Mouse (Mus musculus) mature B cell (primary cell): ENCODE results near the gene Epha10.

Source experiments
- in situ Hi-C: fragments of 300-500 bp; cut with MboI; formaldehyde crosslinking; loops from 2 replicates; pipeline ENCODE4 v1.14.3; 2019

Gene Epha10

DNA sequence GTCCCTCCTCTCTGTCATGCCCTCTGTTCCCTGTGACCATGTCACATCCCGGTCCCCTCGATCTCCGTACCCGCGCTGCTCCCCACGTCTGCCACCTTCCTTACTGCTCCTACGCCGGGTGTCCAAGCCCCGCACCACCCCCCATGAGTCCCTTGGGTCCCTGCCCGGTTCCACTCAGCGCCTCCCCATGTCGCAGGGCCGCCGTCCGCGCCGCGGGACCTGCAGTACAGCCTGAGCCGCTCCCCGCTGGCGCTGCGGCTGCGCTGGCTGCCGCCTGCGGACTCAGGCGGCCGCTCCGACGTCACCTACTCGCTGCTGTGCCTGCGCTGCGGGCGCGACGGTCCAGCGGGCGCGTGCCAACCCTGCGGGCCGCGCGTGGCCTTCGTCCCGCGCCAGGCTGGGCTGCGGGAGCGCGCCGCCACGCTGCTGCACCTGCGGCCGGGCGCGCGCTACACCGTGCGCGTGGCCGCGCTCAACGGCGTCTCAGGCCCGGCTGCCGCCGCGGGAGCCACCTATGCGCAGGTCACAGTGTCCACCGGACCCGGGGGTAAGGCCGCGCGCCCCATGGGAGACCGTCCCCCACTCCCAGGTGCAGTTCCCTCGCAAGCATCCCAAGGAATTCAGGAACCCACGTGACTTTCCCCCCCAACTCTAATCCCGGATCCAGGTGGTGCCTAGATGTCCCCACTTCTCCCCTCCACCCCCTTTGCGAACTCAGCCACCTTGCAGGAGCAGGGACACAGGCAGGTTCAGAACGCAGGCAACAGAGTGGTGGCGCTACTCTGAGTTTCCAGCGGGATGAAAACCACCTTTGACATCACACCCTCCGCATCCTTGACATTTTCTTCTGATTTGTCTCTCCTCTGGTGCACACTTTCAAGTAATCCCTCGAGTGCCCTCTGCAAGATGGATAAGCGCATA is 14.1 kb downstream of the Epha10 start:
- in situ Hi-C loops = no loop called here

GRCm38 (mm10) chr4:124898428-124898827 is 17.7 kb downstream of the Epha10 start:
- in situ Hi-C loops = no loop called here

DNA sequence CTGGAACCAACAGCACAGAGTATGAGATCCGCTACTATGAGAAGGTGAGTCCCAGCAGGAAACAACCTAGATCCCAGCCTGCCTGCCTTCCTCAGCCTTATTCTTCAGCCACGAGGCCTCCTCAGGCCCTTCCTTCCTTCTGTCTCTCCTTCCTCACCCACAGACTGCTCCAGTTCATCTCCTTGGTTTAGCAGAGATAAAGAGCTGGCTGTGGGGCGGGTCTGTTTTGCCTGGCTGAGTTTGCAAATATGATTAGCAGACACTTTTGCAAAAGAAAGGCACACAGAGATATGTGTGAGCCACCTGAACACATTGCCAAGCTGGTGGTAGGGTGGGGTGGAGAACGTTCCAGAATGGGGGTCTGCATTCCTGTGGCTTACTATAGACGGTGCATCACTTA is 19.2 kb downstream of the Epha10 start:
- in situ Hi-C loops = no loop called here

GRCm38 (mm10) chr4:124905417-124905816 is 24.7 kb downstream of the Epha10 start:
- in situ Hi-C loops = no loop called here

DNA sequence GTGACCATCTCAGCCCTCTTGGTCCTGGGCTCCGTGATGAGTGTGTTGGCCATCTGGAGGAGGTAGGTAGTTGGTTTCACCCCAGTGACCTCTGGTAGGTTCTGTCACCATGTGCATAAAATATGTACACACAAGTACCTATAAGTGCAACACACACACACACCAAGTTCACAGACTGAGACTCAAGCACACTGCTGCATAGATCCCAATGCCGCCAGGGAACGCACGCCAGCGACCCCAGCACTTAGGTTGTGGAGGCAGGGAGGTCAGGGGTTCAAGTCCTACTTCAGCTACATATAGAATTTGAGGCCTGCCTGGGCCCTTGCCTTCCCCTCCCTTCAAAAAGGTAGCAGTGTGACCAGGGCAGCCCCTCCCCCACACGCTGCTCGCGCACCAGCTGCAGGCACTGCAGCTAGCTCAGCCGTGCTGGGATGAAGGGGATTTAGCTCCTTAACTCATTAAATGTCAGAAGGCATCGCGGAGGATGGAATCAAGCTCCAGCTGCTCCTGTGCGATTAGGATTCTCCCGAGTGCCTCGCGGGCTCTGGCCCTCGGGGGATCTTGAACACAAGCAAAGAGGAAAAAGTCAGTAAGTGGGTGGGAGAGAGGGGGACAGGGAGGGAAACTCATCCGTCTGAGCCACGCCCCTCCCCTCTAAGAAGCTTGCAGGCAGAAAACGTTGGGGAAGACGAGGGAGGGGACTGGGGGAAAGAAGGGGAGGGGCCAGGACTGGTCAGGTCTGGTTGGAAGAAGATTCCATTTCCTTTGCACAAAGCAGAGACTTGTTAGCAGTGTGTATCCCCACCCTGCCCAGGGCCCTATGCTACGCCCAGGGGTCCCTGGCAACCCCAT is 25.5 kb downstream of the Epha10 start:
- in situ Hi-C loops = no loop called here

DNA sequence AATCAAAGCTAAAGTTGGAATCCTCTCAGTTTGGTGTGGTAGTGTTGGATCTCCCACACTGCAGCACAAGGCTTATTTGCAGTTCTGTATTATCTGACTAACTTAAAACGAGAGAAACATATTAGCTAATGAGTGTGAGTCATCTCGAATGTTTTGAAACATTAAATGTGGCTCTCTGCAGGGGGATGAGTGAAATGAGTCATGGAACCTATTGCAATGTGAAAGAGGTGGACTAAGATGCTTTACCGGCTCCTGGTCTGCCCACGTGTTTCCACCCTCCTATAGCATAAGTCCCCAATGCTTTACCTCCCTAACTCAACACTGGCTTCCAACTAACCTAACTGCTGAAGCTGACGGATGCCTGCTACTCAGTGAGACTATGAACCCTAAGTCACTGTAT is 47.4 kb downstream of the Epha10 start:
- in situ Hi-C loops = loop anchor here (25.0 kb wide), 1 partner anchor 134 kb away; the partner anchor contains the start of genes Dnali1 and Snip1

- in situ Hi-C loops = loop anchor here (25.0 kb wide), 1 partner anchor 125 kb away; the partner anchor contains the start of genes Dnali1 and Snip1
Measured at GRCm38 (mm10) chr4:124936613-124937471, 56.1 kb downstream of the Epha10 start, which contains the start of gene 9930104L06Rik. Gene 9930104L06Rik, plus strand, starts transcription at chr4:124937048.

- in situ Hi-C loops = loop anchor here (25.0 kb wide), 1 partner anchor 123 kb away; the partner anchor contains the start of genes Dnali1 and Snip1
Measured at GRCm38 (mm10) chr4:124939211-124939610, 58.5 kb downstream of the Epha10 start, which contains the start of gene Cdca8. Gene Cdca8, minus strand, starts transcription at chr4:124939311.

DNA sequence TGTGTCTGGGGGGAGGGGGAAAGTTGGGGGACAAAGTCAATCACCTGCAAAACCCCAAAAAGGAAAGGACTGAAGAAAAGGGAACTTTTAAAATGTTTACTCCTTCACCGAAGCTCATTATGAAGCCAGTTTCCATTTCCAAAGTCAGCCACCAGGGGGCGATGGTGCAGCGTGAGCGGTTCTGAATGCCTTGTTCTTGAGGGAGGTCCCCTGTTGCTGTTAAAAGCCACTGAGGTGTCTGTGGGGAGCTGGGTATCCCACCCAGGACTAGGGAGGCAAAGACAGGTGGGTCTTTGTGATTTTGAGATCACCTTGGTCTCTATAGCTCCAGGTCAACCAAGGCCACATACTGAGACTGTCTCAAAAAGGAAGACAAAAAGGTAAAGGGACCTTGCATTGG is 62.3 kb downstream of the Epha10 start:
- in situ Hi-C loops = loop anchor here (10.0 to 25.0 kb wide), 2 partner anchors 119 to 172 kb away; partner anchors contain the start of genes Dnali1 and Snip1

GRCm38 (mm10) chr4:124943781-124944180 is 63.1 kb downstream of the Epha10 start:
- in situ Hi-C loops = loop anchor here (10.0 to 25.0 kb wide), 2 partner anchors 119 to 171 kb away; partner anchors contain the start of genes Dnali1 and Snip1

GRCm38 (mm10) chr4:124944961-124945360 is 64.3 kb downstream of the Epha10 start:
- in situ Hi-C loops = loop anchor here (10.0 to 25.0 kb wide), 2 partner anchors 117 to 170 kb away; partner anchors contain the start of genes Dnali1 and Snip1

DNA sequence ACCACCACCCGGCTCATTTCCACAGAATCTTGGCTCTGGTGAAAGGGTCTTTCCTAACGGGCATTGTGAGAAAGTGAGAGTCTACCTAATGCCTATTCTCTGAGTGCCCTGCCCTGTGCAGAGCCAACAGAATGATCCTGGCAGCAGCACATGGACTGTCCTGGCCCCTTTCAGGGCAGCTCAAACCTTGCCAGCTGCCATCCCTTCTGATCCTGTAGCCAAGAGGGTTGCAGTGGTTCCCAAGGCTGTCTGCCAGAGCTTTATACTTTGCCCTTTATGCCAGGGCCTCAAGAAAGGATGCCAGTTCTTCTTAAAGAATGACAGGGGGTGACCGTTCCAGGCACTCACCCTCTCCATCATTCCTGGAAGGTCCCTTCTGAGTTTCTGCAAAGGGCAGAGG is 68.8 kb downstream of the Epha10 start:
- in situ Hi-C loops = loop anchor here (10.0 to 25.0 kb wide), 2 partner anchors 113 to 165 kb away; partner anchors contain the start of genes Dnali1 and Snip1

- in situ Hi-C loops = no loop called here
Measured at GRCm38 (mm10) chr4:124950181-124951035, 69.7 kb downstream of the Epha10 start.

GRCm38 (mm10) chr4:124951036-124951433 is 70.3 kb downstream of the Epha10 start:
- in situ Hi-C loops = no loop called here

DNA sequence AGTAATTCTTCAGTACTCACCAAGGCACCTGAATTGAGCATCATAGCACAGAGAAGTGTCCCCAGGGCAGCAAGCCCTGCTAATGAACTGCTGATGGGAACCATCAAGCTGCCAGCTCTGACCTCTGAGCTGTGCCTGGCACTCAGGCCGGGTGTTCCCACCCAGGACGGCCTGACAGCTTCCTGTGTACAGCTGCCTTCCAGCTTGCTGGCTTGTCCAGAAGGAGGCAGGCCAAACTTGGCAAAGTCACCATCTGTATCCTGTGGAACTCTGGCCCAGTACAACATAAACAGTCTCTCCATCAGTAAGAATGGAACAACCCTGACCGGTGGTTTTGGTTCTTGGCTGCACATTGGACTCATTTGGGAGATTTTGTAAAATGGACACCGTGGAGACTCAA is 72.8 kb downstream of the Epha10 start:
- in situ Hi-C loops = no loop called here

- in situ Hi-C loops = no loop called here
Measured at GRCm38 (mm10) chr4:124957284-124957683, 76.6 kb downstream of the Epha10 start.

- in situ Hi-C loops = no loop called here
Measured at GRCm38 (mm10) chr4:124959062-124959461, 78.4 kb downstream of the Epha10 start.

GRCm38 (mm10) chr4:124960940-124961339 is 80.2 kb downstream of the Epha10 start:
- in situ Hi-C loops = no loop called here

GRCm38 (mm10) chr4:124962576-124962975 is 81.9 kb downstream of the Epha10 start:
- in situ Hi-C loops = no loop called here
